Mouse (Mus musculus): ENCODE results near the gene Prpf18. TPM values are rescaled to one million over a fixed set of nuclear protein-coding genes. Genes with fewer than 3 reads are reported as not detected.

Gene Prpf18
- polyA plus RNA-seq (2015; fragmentation: Nextera tagmentation; extraction: Ambion mirVana) = 40.1 and 46.4 TPM in 2 replicates

- Histone ChIP-seq H3K9me3 (no peaks in the 10 kb centered on the region), H3K36me3 (peaks cover 9% of the 10 kb centered on the region; the same call in 1 of the 2 replicates), H3K27me3 (no peaks in the 10 kb centered on the region), H3K9ac (peak within 1 kb of the TSS; percentile 84), H3K4me3 (peak within 1 kb of the TSS; percentile 95), H3K4me1 (peaks cover 11% of the 10 kb centered on the region), H3K27ac (peak within 1 kb of the TSS; percentile 21), H3K4me2 (peak within 1 kb of the TSS; percentile 59)
- ATAC-seq (ENCODE audit: borderline replicate concordance, extremely low read depth, low FRiP score, low TSS enrichment) = peak; percentile 79
- 1% methylated on average over 40 of the region's 40 CpGs for WGBS
These were observed at the start of gene Prpf18 for GRCm38 (mm10) chr2:4651500-4652285. Gene Prpf18 (minus strand): TSS chr2:4652113.

- no peak overlapping the region for H3K4me3 ChIP-seq
- H3K9me3 ChIP-seq = no peaks in the 10 kb centered on the region
- no peak overlapping the region for H3K27ac ChIP-seq
- 81% methylated on average over 3 of the region's 3 CpGs for WGBS
- H3K4me2 ChIP-seq = no peak overlapping the region
- H3K4me1 ChIP-seq = no peaks in the 10 kb centered on the region
- no peak for ATAC-seq (ENCODE audit: borderline replicate concordance, extremely low read depth, low FRiP score, low TSS enrichment)
- H3K27me3 ChIP-seq = no peaks in the 10 kb centered on the region
- H3K9ac ChIP-seq = no peak overlapping the region
- H3K36me3 ChIP-seq = no peaks in the 10 kb centered on the region
These were observed 28.0 kb upstream of the Prpf18 start for GRCm38 (mm10) chr2:4679886-4680285.

GRCm38 (mm10) chr2:4671636-4672035, 19.7 kb upstream of the Prpf18 start:
- Histone ChIP-seq H3K9me3 (no peaks in the 10 kb centered on the region), H3K9ac (no peak overlapping the region)

DNA sequence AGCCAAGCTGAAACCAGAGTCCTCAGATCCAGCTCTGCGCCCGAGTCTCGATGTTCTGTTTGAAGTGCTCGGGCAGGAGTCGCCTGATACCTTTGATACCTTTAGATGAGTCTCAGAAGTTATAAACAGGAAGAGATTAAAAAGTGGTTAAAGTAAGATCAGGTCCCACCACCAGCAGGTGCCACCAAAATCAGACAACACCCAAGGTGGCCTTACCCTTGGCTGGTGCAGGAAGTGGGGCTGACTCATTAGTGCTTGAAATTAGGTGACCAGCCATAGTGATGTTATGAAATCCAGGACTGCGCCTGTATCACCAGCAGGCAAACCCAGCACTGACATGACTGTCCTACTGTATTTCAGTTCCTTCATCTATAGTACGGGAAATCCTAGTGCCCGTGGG, 17.8 kb upstream of the Prpf18 start:
- no peak for ATAC-seq (ENCODE audit: borderline replicate concordance, extremely low read depth, low FRiP score, low TSS enrichment)
- no peaks in the 10 kb centered on the region for H3K9me3 ChIP-seq
- H3K4me2 ChIP-seq = no peak overlapping the region
- H3K36me3 ChIP-seq = no peaks in the 10 kb centered on the region
- no peaks in the 10 kb centered on the region for H3K27me3 ChIP-seq
- no peaks in the 10 kb centered on the region for H3K4me1 ChIP-seq
- no peak overlapping the region for H3K4me3 ChIP-seq
- H3K9ac ChIP-seq = no peak overlapping the region
- 74% methylated on average over 8 of the region's 8 CpGs for WGBS
- H3K27ac ChIP-seq = no peak overlapping the region

More at GRCm38 (mm10) chr2:4671636-4672035, 19.7 kb upstream of the Prpf18 start:
- H3K4me1 ChIP-seq = no peaks in the 10 kb centered on the region
- no peak overlapping the region for H3K4me3 ChIP-seq
- H3K4me2 ChIP-seq = no peak overlapping the region
- no peak for ATAC-seq (ENCODE audit: borderline replicate concordance, extremely low read depth, low FRiP score, low TSS enrichment)
- WGBS = 71% methylated on average over 8 of the region's 8 CpGs
- H3K27me3 ChIP-seq = no peaks in the 10 kb centered on the region
- no peak overlapping the region for H3K27ac ChIP-seq
- H3K36me3 ChIP-seq = no peaks in the 10 kb centered on the region

DNA sequence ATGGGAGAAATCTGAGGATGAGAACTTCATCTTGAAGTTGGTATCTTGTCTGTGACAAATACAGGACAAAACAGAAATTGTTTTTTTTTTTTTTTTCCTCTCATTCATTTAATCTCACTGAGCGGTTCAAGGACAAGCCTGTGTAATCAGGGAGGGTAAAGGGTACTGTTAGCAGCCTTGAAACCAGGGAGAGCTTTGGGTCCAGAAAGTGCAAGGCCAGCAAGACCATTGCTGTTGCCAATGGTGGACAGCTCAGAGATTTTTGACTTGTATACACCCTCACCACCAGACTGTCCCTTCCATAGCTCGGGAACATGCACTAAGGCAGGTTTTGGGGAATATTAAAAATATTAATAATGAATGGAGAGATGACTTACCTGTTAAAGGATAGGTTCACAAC, 16.7 kb upstream of the Prpf18 start:
- no peak for ATAC-seq (ENCODE audit: borderline replicate concordance, extremely low read depth, low FRiP score, low TSS enrichment)
- 80% methylated on average over 2 of the region's 2 CpGs for WGBS

GRCm38 (mm10) chr2:4660677-4661076, 8.8 kb upstream of the Prpf18 start:
- Histone ChIP-seq H3K4me2 (no peak overlapping the region), H3K4me1 (no peaks in the 10 kb centered on the region), H3K27ac (no peak overlapping the region), H3K9ac (no peak overlapping the region), H3K9me3 (no peaks in the 10 kb centered on the region), H3K27me3 (no peaks in the 10 kb centered on the region), H3K36me3 (no peaks in the 10 kb centered on the region), H3K4me3 (no peak overlapping the region)
- no peak for ATAC-seq (ENCODE audit: borderline replicate concordance, extremely low read depth, low FRiP score, low TSS enrichment)
- WGBS = 85% methylated on average over 2 of the region's 2 CpGs

More for the DNA sequence above, 16.7 kb upstream of the Prpf18 start:
- Histone ChIP-seq H3K36me3 (no peaks in the 10 kb centered on the region), H3K4me2 (no peak overlapping the region), H3K27me3 (no peaks in the 10 kb centered on the region), H3K9ac (no peak overlapping the region), H3K9me3 (no peaks in the 10 kb centered on the region), H3K4me3 (no peak overlapping the region), H3K4me1 (no peaks in the 10 kb centered on the region), H3K27ac (no peak overlapping the region)

DNA sequence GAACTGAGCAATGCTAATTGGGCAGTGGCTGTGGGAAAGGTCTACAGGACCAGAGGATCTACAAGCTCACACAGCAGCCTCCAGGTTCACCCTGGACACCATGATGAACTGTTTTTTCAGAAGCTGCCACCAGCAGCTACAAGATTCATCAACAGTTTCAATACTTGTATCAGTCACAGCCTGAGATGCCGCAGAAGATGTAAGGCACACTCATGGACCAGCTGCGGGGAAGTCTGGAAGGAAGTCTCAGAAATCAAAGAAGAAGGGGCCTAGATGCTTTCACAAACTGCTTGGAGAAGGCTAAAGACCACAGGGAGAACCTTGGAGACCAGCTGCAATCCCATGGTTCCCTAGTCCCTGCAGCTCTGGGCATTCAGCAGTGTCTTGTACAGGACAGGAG, 2.3 kb downstream of the Prpf18 start:
- no peak overlapping the region for H3K4me2 ChIP-seq
- H3K27ac ChIP-seq = no peak overlapping the region
- H3K9ac ChIP-seq = no peak overlapping the region
- H3K4me3 ChIP-seq = no peak overlapping the region
- H3K36me3 ChIP-seq = peaks cover 24% of the 10 kb centered on the region
- H3K27me3 ChIP-seq = no peaks in the 10 kb centered on the region
- no peak for ATAC-seq (ENCODE audit: borderline replicate concordance, extremely low read depth, low FRiP score, low TSS enrichment)
- peaks cover 11% of the 10 kb centered on the region for H3K4me1 ChIP-seq
- H3K9me3 ChIP-seq = no peaks in the 10 kb centered on the region
- WGBS = 93% methylated on average over 2 of the region's 2 CpGs

- Histone ChIP-seq H3K9me3 (no peaks in the 10 kb centered on the region), H3K27ac (0 out of 2 replicates have a peak overlapping the region, but pooled peaks have one; percentile 16), H3K4me1 (peaks cover 11% of the 10 kb centered on the region), H3K36me3 (peaks cover 30% of the 10 kb centered on the region), H3K27me3 (no peaks in the 10 kb centered on the region), H3K4me2 (no peak overlapping the region), H3K4me3 (no peak overlapping the region), H3K9ac (no peak overlapping the region)
- WGBS = 61% methylated on average over 4 of the region's 4 CpGs
- no peak for ATAC-seq (ENCODE audit: borderline replicate concordance, extremely low read depth, low FRiP score, low TSS enrichment)
These were observed 3.8 kb downstream of the Prpf18 start for GRCm38 (mm10) chr2:4648094-4648493.

- Histone ChIP-seq H3K9ac (no peak overlapping the region), H3K27ac (no peak overlapping the region), H3K27me3 (no peaks in the 10 kb centered on the region), H3K36me3 (peaks cover 52% of the 10 kb centered on the region), H3K4me1 (peaks cover under 1% of the 10 kb centered on the region), H3K4me2 (no peak overlapping the region), H3K4me3 (no peak overlapping the region), H3K9me3 (no peaks in the 10 kb centered on the region)
- 82% methylated on average over 4 of the region's 4 CpGs for WGBS
- no peak for ATAC-seq (ENCODE audit: borderline replicate concordance, extremely low read depth, low FRiP score, low TSS enrichment)
These were observed 6.8 kb downstream of the Prpf18 start for GRCm38 (mm10) chr2:4645066-4645465.

- Histone ChIP-seq H3K9me3 (no peaks in the 10 kb centered on the region), H3K4me3 (no peak overlapping the region), H3K9ac (no peak overlapping the region), H3K4me2 (no peak overlapping the region), H3K36me3 (peaks cover 83% of the 10 kb centered on the region), H3K4me1 (no peaks in the 10 kb centered on the region), H3K27ac (no peak overlapping the region), H3K27me3 (no peaks in the 10 kb centered on the region)
- 85% methylated on average over 3 of the region's 3 CpGs for WGBS
- ATAC-seq (ENCODE audit: borderline replicate concordance, extremely low read depth, low FRiP score, low TSS enrichment) = no peak
These were observed 13.7 kb downstream of the Prpf18 start for GRCm38 (mm10) chr2:4638189-4638588.

DNA sequence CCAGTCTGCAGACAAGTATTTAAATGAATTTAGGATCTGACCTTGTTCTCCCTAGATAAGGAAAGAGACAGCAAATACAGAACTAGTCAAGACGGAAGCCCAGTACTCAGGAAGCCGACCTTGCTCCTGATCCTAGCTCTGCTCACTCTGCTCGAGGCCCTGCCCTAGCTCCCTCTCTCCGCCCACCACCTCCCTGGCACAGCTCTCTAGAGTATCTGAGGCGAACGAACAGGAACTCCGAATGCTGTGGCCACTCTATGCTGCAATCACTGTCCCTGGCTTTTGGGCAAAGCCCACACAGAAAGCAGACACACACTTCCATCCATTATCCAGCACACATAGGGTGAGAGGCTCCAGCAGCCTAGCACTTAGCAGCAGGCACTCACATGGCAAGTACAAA, 15.3 kb downstream of the Prpf18 start:
- no peak overlapping the region for H3K27ac ChIP-seq
- H3K4me3 ChIP-seq = no peak overlapping the region
- no peaks in the 10 kb centered on the region for H3K4me1 ChIP-seq
- no peaks in the 10 kb centered on the region for H3K27me3 ChIP-seq
- WGBS = 81% methylated on average over 7 of the region's 7 CpGs
- no peak for ATAC-seq (ENCODE audit: borderline replicate concordance, extremely low read depth, low FRiP score, low TSS enrichment)
- no peak overlapping the region for H3K9ac ChIP-seq
- no peak overlapping the region for H3K4me2 ChIP-seq
- peaks cover 81% of the 10 kb centered on the region for H3K36me3 ChIP-seq
- H3K9me3 ChIP-seq = no peaks in the 10 kb centered on the region

GRCm38 (mm10) chr2:4635804-4636203, 16.1 kb downstream of the Prpf18 start:
- no peak overlapping the region for H3K4me3 ChIP-seq
- H3K27me3 ChIP-seq = no peaks in the 10 kb centered on the region
- no peak overlapping the region for H3K9ac ChIP-seq
- H3K9me3 ChIP-seq = no peaks in the 10 kb centered on the region
- H3K4me2 ChIP-seq = no peak overlapping the region
- H3K4me1 ChIP-seq = no peaks in the 10 kb centered on the region
- WGBS = 87% methylated on average over 8 of the region's 8 CpGs
- peaks cover 76% of the 10 kb centered on the region for H3K36me3 ChIP-seq
- H3K27ac ChIP-seq = no peak overlapping the region
- ATAC-seq (ENCODE audit: borderline replicate concordance, extremely low read depth, low FRiP score, low TSS enrichment) = no peak
